Mouse (Mus musculus): ENCODE measurements around the gene Crybb1.

- TF ChIP-seq GATA1 (IDR thresholded peaks at IDR 0.05; ENCODE audit: low read length) = no peak
- TF ChIP-seq TAL1 (IDR thresholded peaks at IDR 0.05; ENCODE audit: low read length) = no peak
Measured at GRCm38 (mm10) chr5:112280863-112281660, 25.4 kb downstream of the Crybb1 start.

All from erythroblast, embryonic 14.5 days (primary cell).